ENCODE assay signal across 25 mouse cellular contexts in the genomic region with DNA sequence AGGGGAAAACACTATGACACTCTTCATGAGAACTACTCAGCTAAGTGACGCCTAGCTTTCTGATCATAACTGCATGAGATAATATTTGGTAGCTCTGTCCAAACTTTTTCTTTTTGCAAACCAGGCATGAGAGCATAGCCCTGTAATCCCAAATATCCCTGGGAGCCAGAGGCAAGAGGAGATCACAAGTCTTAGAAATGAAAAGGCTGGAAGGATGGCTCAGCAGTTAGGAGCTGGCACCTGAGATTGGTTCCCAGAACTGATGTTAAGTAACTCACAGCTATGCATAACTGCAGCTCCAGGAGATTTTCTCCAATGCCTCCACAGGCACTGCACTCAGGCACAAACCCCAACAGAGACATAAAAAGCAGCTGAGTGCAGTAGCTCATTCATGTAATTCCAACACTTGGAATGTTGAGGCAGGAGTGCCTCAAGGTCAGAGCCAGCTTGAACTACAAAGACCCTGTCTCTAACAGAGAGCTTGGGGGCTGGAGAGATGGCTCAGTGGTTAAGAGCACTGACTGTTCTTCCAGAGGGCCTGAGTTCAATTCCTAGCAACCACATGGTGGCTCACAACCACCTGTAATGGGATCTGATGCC. TPM values are rescaled to one million over a fixed set of nuclear protein-coding genes. Genes with fewer than 3 reads are reported as not detected.
DNase-seq lines count a peak whose midpoint lies in the region; ATAC-seq and TF ChIP-seq lines count a peak whose summit lies in the region.
"Had no signal": no experiment of that assay in that cellular context is flagged by ENCODE, and none has a peak within 500 bp of the region (broad histone marks: within the 10 kb centered on the region; RNA-seq: fewer than 3 reads in every experiment).

No protein-coding gene starts in this region.

- peak; percentile 91 for DNase-seq in heart, adult 11 months
- no peak for DNase-seq in heart, postnatal 10 days
- DNase-seq in heart, postnatal 14 days = no peak
- no peak for DNase-seq in lung, postnatal 0 days (ENCODE audit: low spot score)
- no peak for DNase-seq in lung, postnatal 14 days
- DNase-seq: adrenal gland, postnatal 14 days; cerebellum, adult 2 months; cerebellum, postnatal 25 days; gastrocnemius, postnatal 25 days; kidney, adult 18-20 months; kidney, postnatal 10 days; left cerebral cortex, postnatal 4 days; lung, postnatal 36 days; midbrain, embryonic 14.5 days; right cerebral cortex, postnatal 14 days had no signal

- H3K27ac ChIP-seq in heart, embryonic 15.5 days = peak overlapping the region; percentile 18; the same call in 1 of the 2 replicates
- peak overlapping the region; percentile 11; the same call in 1 of the 2 replicates for H3K27ac ChIP-seq in lung, postnatal 0 days (ENCODE audit: low read length)
- H3K27ac ChIP-seq in forebrain, embryonic 15.5 days (replicated peaks) = no peak overlapping the region
- H3K27ac ChIP-seq: embryonic facial prominence, embryonic 13.5 days; forebrain, embryonic 13.5 days; hindbrain, embryonic 14.5 days; limb, embryonic 15.5 days; liver, embryonic 14.5 days had no signal

- H3K4me3 ChIP-seq in heart, embryonic 15.5 days = no peak overlapping the region
- no peak overlapping the region for H3K4me3 ChIP-seq in lung, postnatal 0 days (ENCODE audit: low read depth, low read length)
- H3K4me3 ChIP-seq in forebrain, embryonic 15.5 days = no peak overlapping the region
- H3K4me3 ChIP-seq: embryonic facial prominence, embryonic 13.5 days; forebrain, embryonic 13.5 days; limb, embryonic 15.5 days had no signal

- no peak for TF ChIP-seq EP300 in lung, postnatal 0 days (IDR thresholded peaks at IDR 0.05)

- no peak overlapping the region for H3K9ac ChIP-seq in heart, embryonic 15.5 days
- no peak overlapping the region for H3K9ac ChIP-seq in lung, postnatal 0 days (replicated peaks; ENCODE audit: low read depth)
- H3K9ac ChIP-seq in forebrain, embryonic 15.5 days (replicated peaks) = no peak overlapping the region
- H3K9ac ChIP-seq: embryonic facial prominence, embryonic 13.5 days; forebrain, embryonic 13.5 days; hindbrain, embryonic 14.5 days; limb, embryonic 15.5 days; liver, embryonic 14.5 days had no signal

- TF ChIP-seq CTCF in lung, postnatal 0 days (IDR thresholded peaks at IDR 0.05) = no peak

- intact Hi-C loops in heart, postnatal 10 days (cut with DNase I) = loop anchor here (2.0 kb wide), 1 partner anchor 19 kb away; no protein-coding TSS in a partner anchor
- intact Hi-C loops in heart, postnatal 14 days (cut with DNase I) = no loop called here

- no peak for ATAC-seq in heart, embryonic 15.5 days (replicated peaks; ENCODE audit: insufficient number of reproducible peaks, insufficient read depth, low FRiP score, low read depth)
- ATAC-seq in lung, postnatal 0 days = no peak
- no peak for ATAC-seq in forebrain, embryonic 15.5 days (replicated peaks)
- ATAC-seq: CD4-positive, CD25-positive, alpha-beta regulatory T cell, adult 4 months; forebrain, embryonic 13.5 days; inflammation-experienced regulatory T-cells, adult 6 months; Patski had no signal

- no peaks in the 10 kb centered on the region for H3K27me3 ChIP-seq in heart, embryonic 15.5 days
- no peaks in the 10 kb centered on the region for H3K27me3 ChIP-seq in lung, postnatal 0 days (replicated peaks; ENCODE audit: insufficient read depth, low read length)
- no peaks in the 10 kb centered on the region for H3K27me3 ChIP-seq in forebrain, embryonic 15.5 days
- H3K27me3 ChIP-seq: embryonic facial prominence, embryonic 13.5 days; forebrain, embryonic 13.5 days; limb, embryonic 15.5 days; Patski had no signal

- H3K36me3 ChIP-seq in heart, embryonic 15.5 days = no peaks in the 10 kb centered on the region
- H3K36me3 ChIP-seq in lung, postnatal 0 days (ENCODE audit: insufficient read depth, low read length) = no peaks in the 10 kb centered on the region
- no peaks in the 10 kb centered on the region for H3K36me3 ChIP-seq in forebrain, embryonic 15.5 days
- H3K36me3 ChIP-seq: embryonic facial prominence, embryonic 13.5 days; limb, embryonic 15.5 days had no signal

- WGBS in heart, embryonic 15.5 days = 59% methylated on average over 1 of the region's 1 CpGs
- 55% methylated on average over 1 of the region's 1 CpGs for WGBS in lung, postnatal 0 days
- 100% methylated on average over 1 of the region's 1 CpGs for WGBS in forebrain, embryonic 15.5 days

- H3K9me3 ChIP-seq in heart, embryonic 15.5 days (replicated peaks) = no peaks in the 10 kb centered on the region
- H3K9me3 ChIP-seq in lung, postnatal 0 days (ENCODE audit: low read length) = no peaks in the 10 kb centered on the region
- no peaks in the 10 kb centered on the region for H3K9me3 ChIP-seq in forebrain, embryonic 15.5 days
- H3K9me3 ChIP-seq: embryonic facial prominence, embryonic 13.5 days; forebrain, embryonic 13.5 days; limb, embryonic 15.5 days had no signal

- H3K4me2 ChIP-seq in heart, embryonic 15.5 days = no peak overlapping the region
- no peak overlapping the region for H3K4me2 ChIP-seq in lung, postnatal 0 days (replicated peaks; ENCODE audit: low read depth, low read length)
- H3K4me2 ChIP-seq in forebrain, embryonic 15.5 days (replicated peaks) = no peak overlapping the region
- H3K4me2 ChIP-seq: embryonic facial prominence, embryonic 13.5 days; forebrain, embryonic 13.5 days; hindbrain, embryonic 14.5 days; limb, embryonic 15.5 days had no signal

- H3K4me1 ChIP-seq in heart, embryonic 15.5 days (replicated peaks) = peaks cover 38% of the 10 kb centered on the region
- H3K4me1 ChIP-seq in lung, postnatal 0 days (ENCODE audit: insufficient read depth, low read depth, low read length) = peaks cover 19% of the 10 kb centered on the region; the same call in 1 of the 2 replicates
- peaks cover 6% of the 10 kb centered on the region; the same call in 1 of the 2 replicates for H3K4me1 ChIP-seq in forebrain, embryonic 15.5 days

RNA-seq across cellular contexts. Expression of a gene that starts 21.3 kb away (rescaled TPM):
- total RNA-seq in heart, postnatal 10 days (2021) = 100 to 1,000 TPM; 167 to 181 TPM
- polyA plus RNA-seq in heart, embryonic 15.5 days (2015; fragmentation: Nextera tagmentation; extraction: Ambion mirVana) = 11.0 and 11.3 TPM in 2 replicates
- 100 to 1,000 TPM; 154 to 163 TPM for total RNA-seq in heart, postnatal 14 days (2021)
- polyA plus RNA-seq in lung, postnatal 0 days (2015; fragmentation: Nextera tagmentation; extraction: Ambion mirVana) = 13.9 and 17.2 TPM in 2 replicates
- polyA plus RNA-seq in forebrain, embryonic 15.5 days (2015; fragmentation: Nextera tagmentation; extraction: Ambion mirVana) = 19.3 and 20.0 TPM in 2 replicates

RNA-seq across cellular contexts. Expression of a gene that starts 30.6 kb away (rescaled TPM):
- total RNA-seq in heart, postnatal 10 days (2021) = 1 to 10 TPM; 7.4 to 9.1 TPM
- polyA plus RNA-seq in heart, embryonic 15.5 days (2015; fragmentation: Nextera tagmentation; extraction: Ambion mirVana) = 10.2 and 11.8 TPM in 2 replicates
- total RNA-seq in heart, postnatal 14 days (2021) = 1 to 10 TPM; 7.2 to 7.5 TPM
- polyA plus RNA-seq in lung, postnatal 0 days (2015; fragmentation: Nextera tagmentation; extraction: Ambion mirVana) = 2.8 and 3.5 TPM in 2 replicates
- 7.5 and 9.3 TPM in 2 replicates for polyA plus RNA-seq in forebrain, embryonic 15.5 days (2015; fragmentation: Nextera tagmentation; extraction: Ambion mirVana)
